Mouse (Mus musculus): Measurements from ENCODE around the gene Msmb. TPM values are rescaled to one million over a fixed set of nuclear protein-coding genes. Genes with fewer than 3 reads are reported as not detected.
"Not testable (repeated sequence)": the region's sequence is repeated elsewhere in the genome, so short reads cannot be mapped to it uniquely, and the experiment has no call there.

Msmb gene
- polyA plus RNA-seq, 1 experiment from 2014 or later = not detected

DNA sequence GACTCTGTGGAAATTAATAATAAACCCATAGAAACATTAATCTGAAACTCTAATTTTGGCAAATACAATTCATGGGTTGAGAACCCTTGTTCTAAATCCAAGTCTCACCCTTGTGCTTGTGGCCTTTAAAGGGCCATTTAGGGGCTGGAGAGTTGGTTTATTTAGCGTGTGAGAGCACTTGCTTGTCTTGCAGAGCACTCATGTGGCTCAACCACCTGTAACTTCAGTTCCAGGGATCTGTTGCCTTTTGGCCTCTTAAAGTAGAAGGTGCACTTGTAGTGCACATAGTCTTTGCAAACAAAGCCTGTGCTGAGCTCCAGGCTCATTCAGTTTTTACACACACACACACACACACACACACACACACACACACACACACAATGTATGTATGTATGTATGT lies 25.0 kb downstream of the Msmb start:
- peaks cover 12% of the 10 kb centered on the region for H3K4me1 ChIP-seq
- H3K27ac ChIP-seq = no peak overlapping the region
- no peak for DNase-seq (ENCODE audit: low spot score)
- H3K9me3 ChIP-seq (replicated peaks) = no peaks in the 10 kb centered on the region
- 77% methylated on average over 1 of the region's 1 CpGs for WGBS
- H3K4me3 ChIP-seq = no peak overlapping the region
- no peaks in the 10 kb centered on the region for H3K27me3 ChIP-seq (ENCODE audit: low read depth, poor library complexity, severe bottlenecking)
- H3K36me3 ChIP-seq = peaks cover 11% of the 10 kb centered on the region

DNA sequence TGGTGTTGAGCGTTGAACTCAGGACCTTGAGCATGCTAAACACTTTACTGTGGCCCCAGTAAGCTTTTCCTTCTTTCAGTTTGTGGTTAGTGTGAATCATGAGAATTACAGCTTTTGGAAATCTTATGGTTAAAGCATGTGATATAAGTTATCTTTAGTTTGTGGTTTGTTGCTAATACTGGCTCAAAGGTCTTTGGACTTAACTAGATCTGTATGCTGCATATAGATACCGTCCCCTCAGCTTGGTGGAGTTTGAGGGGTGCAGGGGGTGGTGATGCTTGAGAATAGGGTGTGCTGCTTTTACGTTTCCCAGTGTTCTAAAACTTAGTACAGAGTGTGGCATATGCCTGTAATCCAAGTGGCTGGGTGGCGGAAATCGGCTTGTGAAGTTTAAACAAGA lies 25.5 kb downstream of the Msmb start:
- peaks cover 14% of the 10 kb centered on the region for H3K36me3 ChIP-seq
- H3K27ac ChIP-seq = no peak overlapping the region
- peaks cover 12% of the 10 kb centered on the region for H3K4me1 ChIP-seq
- H3K4me3 ChIP-seq = no peak overlapping the region
- WGBS = 92% methylated on average over 5 of the region's 5 CpGs
- H3K9me3 ChIP-seq (replicated peaks) = no peaks in the 10 kb centered on the region
- no peaks in the 10 kb centered on the region for H3K27me3 ChIP-seq (ENCODE audit: low read depth, poor library complexity, severe bottlenecking)
- no peak for DNase-seq (ENCODE audit: low spot score)

DNA sequence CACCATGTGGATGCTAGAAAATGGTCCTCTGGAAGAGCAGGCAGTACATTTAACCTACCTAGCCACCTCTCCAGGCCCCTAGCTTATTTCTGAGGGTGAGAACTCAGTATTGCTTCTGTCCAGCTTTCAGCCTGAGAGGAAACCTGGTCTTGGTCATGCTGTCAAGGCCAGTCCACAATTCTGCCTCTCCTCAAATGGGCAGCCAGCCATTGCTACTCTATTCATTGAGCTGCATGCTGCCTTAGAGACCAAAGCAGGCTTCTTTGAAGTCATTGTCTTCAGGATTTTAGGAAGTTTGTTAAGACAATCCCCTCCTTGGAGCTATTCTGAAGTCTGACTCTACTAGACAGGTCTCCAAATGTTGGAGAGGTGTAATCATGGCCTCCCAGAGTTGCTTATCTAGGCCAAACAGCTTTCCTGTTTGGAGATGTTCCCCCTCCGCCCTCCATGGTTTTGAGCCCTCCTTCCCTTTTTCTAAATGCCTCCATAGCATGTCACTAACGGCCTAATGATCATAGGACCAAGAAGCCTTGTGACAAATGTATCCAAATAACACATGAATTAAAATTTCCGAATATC lies 26.9 kb downstream of the Msmb start:
- WGBS = 79% methylated on average over 3 of the region's 3 CpGs

DNA sequence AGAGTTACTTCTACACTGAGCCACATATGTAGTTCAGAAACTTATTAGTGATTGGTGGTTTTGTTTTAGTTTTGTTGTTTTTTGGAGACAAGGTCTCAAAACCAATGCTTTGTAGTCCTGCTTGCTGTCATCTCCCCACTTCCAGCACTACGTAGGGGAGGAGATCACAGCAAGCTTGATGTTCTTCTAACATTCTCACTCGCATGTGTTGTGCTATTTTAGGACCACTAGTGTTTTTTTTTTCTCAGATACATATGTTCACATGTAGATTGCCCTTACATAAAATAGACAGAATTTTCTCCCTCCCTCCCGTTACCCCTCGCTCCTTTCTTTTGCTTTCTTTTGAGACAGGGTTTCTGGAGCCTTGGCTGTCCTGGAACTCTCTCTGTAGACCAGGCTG lies 28.3 kb downstream of the Msmb start:
- H3K9me3 ChIP-seq (replicated peaks) = no peaks in the 10 kb centered on the region
- H3K4me3 ChIP-seq = no peak overlapping the region
- WGBS = 86% methylated on average over 4 of the region's 4 CpGs
- DNase-seq (ENCODE audit: low spot score) = no peak
- H3K4me1 ChIP-seq = peaks cover 7% of the 10 kb centered on the region
- peaks cover 42% of the 10 kb centered on the region for H3K36me3 ChIP-seq
- H3K27ac ChIP-seq = no peak overlapping the region
- no peaks in the 10 kb centered on the region for H3K27me3 ChIP-seq (ENCODE audit: low read depth, poor library complexity, severe bottlenecking)

More for the DNA sequence above, 26.9 kb downstream of the Msmb start:
- no peak overlapping the region for H3K27ac ChIP-seq
- H3K36me3 ChIP-seq = peaks cover 28% of the 10 kb centered on the region
- H3K27me3 ChIP-seq (ENCODE audit: low read depth, poor library complexity, severe bottlenecking) = no peaks in the 10 kb centered on the region
- no peak overlapping the region for H3K4me3 ChIP-seq
- no peaks in the 10 kb centered on the region for H3K9me3 ChIP-seq (replicated peaks)
- H3K4me1 ChIP-seq = peaks cover 12% of the 10 kb centered on the region
- no peak for DNase-seq (ENCODE audit: low spot score)

DNA sequence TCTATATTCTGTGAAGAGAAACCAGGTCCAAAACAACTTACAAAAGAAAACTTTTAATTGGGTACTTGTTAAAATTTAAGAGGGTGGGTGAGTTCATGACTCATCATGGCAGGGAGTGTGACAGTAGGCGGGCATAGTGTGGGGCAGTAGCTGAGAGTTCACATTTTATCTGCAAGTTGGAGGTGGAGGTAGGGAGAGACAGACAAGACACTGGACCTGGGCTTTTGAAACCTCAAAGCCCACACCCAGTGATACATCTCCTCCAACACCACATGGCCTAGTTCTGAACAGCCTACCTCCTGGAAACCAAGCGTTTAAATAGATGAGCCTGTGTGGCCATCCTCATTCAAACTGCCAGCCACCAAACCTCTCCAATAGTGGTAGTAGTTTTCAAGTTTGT lies 33.5 kb downstream of the Msmb start:
- DNase-seq (ENCODE audit: low spot score) = no peak
- Histone ChIP-seq H3K27me3 (ENCODE audit: low read depth, poor library complexity, severe bottlenecking) (no peaks in the 10 kb centered on the region), H3K4me3 (no peak overlapping the region), H3K27ac (no peak overlapping the region), H3K9me3 (replicated peaks) (no peaks in the 10 kb centered on the region), H3K36me3 (peaks cover 69% of the 10 kb centered on the region), H3K4me1 (no peaks in the 10 kb centered on the region)
- 94% methylated on average over 2 of the region's 2 CpGs for WGBS

DNA sequence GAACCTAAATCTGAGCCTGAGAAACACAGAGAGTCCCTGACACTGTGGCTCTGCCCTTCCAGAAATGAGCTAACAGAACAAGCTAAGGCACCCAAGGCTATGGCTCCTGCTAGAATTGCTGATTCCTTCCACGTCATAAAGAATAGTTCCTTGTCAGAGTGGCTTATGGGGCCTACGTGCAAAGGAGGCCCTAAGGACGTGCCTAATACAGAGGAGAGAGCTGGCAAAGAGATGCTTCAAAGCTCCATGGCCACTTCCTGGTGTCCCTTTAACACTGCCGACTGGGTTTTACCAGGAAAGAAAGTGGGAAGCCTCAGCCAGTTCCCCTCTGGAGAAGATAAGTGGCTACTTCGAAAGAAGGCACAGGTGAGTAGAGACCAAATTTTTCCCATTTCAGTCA lies 34.8 kb downstream of the Msmb start:
- H3K36me3 ChIP-seq = peaks cover 75% of the 10 kb centered on the region
- H3K27me3 ChIP-seq (ENCODE audit: low read depth, poor library complexity, severe bottlenecking); H3K4me1 ChIP-seq; H3K27ac ChIP-seq; H3K9me3 ChIP-seq (replicated peaks); DNase-seq (ENCODE audit: low spot score); H3K4me3 ChIP-seq: not testable (repeated sequence)
- WGBS = 90% methylated on average over 5 of the region's 5 CpGs

DNA sequence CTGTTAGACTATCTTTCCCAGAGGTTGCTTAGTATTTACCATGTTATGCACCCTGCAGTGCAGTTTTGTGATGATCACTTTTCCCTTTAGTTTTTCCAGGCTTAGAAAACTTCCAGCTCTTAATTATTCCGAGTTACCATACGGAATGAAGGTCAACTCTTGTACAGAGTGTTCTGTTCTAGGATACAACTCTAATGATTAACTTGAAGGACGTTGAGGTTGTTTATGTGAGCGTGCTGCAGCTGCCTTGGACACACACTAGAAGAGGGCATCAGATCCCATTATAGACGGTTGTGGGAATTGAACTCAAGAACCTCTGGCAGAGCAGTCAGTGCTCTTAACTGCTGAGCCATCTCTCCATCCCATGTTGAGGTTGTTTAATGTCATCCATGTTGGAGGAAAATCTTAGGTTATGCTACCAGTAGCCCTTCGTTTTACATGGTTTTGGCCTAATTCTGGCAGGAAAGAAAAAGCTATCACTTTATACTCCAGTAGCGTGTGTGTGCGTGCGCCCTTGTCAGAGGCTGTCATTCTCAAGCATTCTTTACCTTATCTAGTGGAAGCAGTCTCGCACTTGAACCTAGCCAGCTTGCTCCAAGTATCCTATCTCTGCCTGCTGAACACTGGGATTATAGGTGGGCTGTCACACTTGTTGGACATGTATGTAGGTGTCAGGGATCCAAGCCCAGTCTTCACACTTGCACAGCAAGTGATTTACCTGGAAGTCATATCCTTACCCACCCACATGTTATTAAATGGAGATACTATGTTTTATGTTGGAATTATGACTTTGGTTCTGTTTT lies 37.8 kb downstream of the Msmb start:
- 93% methylated on average over 10 of the region's 10 CpGs for WGBS
- no peak overlapping the region for H3K27ac ChIP-seq
- no peaks in the 10 kb centered on the region for H3K27me3 ChIP-seq (ENCODE audit: low read depth, poor library complexity, severe bottlenecking)
- DNase-seq (ENCODE audit: low spot score) = no peak
- H3K4me3 ChIP-seq = no peak overlapping the region
- H3K9me3 ChIP-seq (replicated peaks) = no peaks in the 10 kb centered on the region
- no peaks in the 10 kb centered on the region for H3K4me1 ChIP-seq
- H3K36me3 ChIP-seq = peaks cover 75% of the 10 kb centered on the region

DNA sequence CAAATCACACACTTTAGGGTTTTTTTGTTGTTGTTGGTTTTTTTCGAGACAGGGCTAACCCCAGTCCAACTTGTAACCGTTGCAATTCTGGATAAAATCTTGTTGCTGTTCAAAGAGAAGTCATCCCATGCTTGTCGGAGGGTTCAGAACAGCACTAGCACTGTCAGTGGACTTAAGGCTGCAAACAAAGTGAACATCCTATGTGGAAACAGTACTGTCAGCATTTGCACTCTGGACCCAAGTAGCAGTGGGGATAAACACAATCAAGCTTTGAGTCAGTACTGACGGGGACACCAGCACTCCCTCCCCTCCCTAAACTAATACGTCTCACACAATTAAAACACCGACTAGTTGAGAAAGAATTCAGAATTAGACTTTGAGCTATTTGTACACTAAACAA lies 39.0 kb downstream of the Msmb start:
- Histone ChIP-seq H3K9me3 (replicated peaks) (no peaks in the 10 kb centered on the region), H3K27ac (no peak overlapping the region), H3K4me1 (no peaks in the 10 kb centered on the region), H3K27me3 (ENCODE audit: low read depth, poor library complexity, severe bottlenecking) (no peaks in the 10 kb centered on the region), H3K4me3 (no peak overlapping the region), H3K36me3 (peaks cover 75% of the 10 kb centered on the region)
- DNase-seq (ENCODE audit: low spot score) = no peak
- WGBS = 85% methylated on average over 6 of the region's 6 CpGs

DNA sequence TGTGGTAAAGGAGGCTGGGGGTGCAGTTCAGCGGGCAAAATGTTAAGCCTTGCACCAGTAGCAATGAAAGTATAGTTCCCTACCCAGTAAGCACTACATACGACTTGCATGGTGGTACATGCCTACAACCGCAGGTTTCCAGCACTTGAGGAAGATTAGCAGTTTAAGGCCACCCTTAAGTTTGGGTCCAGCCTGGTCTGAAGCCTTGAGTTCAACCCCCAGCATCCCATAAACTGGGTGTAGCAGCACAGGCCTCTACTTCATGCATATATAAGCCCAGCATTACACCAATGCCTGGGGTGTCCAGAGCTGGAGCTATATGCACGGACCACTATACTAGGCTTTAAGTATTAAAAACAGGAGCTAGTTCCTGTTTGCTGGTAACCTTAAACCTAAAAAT lies 42.0 kb downstream of the Msmb start:
- H3K27ac ChIP-seq = no peak overlapping the region
- no peak for DNase-seq (ENCODE audit: low spot score)
- 93% methylated on average over 4 of the region's 4 CpGs for WGBS
- no peaks in the 10 kb centered on the region for H3K9me3 ChIP-seq (replicated peaks)
- no peaks in the 10 kb centered on the region for H3K27me3 ChIP-seq (ENCODE audit: low read depth, poor library complexity, severe bottlenecking)
- peaks cover 94% of the 10 kb centered on the region for H3K36me3 ChIP-seq
- no peaks in the 10 kb centered on the region for H3K4me1 ChIP-seq
- no peak overlapping the region for H3K4me3 ChIP-seq

DNA sequence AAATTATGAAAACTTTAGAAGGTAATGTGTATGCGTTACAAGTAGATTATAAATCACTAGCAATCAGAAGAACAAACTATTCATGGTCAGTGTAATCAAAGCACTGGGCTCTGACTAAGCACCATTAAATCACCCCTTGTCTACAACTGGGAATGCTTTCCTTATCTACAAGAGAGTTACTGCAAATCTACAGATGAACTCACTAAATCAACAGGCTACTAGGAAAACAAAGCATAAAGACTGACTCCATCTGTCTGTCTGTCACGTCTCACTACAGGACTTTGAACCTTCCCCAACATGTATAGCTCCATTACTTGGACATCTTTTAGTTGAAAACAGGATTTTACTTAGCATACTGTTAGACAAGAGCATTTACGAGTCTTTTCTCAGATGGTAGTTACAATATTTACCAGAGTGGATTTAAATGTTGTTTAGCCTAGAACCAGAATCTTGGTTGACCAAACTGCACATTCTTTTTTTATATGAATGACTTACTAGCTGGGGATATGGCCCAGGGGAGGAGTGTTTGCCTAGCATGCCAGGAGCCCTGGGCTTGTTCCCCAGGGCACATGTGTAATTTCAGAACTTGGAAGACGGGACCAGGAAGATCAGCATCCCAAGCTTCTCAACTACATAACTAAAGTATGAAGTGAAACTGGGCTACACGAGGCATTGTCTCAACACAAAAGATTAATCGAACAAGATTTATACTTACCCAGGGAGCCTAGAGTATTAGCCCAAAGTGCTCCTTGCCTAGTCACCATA lies 49.0 kb downstream of the Msmb start:
- 93% methylated on average over 6 of the region's 6 CpGs for whole genome bisulfite sequencing
- no peaks in the 10 kb centered on the region for H3K9me3 ChIP-seq (replicated peaks)
- peaks cover 99% of the 10 kb centered on the region for H3K36me3 ChIP-seq

DNA sequence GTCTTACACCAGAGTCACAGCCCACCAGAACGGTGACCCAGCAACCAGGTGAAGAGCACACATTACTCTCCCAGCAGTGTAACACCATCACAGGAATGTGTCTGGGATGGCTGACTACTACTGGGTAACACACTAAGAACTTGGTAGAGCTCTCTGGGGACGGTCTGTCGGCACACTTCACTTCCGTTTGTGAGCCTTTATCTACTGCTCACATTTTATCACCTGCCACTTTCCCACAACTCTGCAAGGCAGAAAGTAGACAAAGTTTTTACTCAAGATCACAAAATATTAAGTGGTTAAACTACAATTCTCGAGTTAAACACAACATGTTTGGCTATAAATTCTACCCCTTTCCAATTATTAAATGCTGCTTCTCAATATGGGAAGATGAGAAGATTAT lies 50.1 kb downstream of the Msmb start:
- Histone ChIP-seq H3K27me3 (ENCODE audit: low read depth, poor library complexity, severe bottlenecking) (no peaks in the 10 kb centered on the region), H3K27ac (no peak overlapping the region), H3K9me3 (replicated peaks) (no peaks in the 10 kb centered on the region), H3K4me1 (no peaks in the 10 kb centered on the region), H3K4me3 (no peak overlapping the region), H3K36me3 (peaks cover 97% of the 10 kb centered on the region)
- DNase-seq (ENCODE audit: low spot score) = no peak
- WGBS = 94% methylated on average over 5 of the region's 5 CpGs

More for the DNA sequence above, 49.0 kb downstream of the Msmb start:
- no peak overlapping the region for H3K4me3 ChIP-seq
- no peaks in the 10 kb centered on the region for H3K4me1 ChIP-seq
- no peak overlapping the region for H3K27ac ChIP-seq
- DNase-seq (ENCODE audit: low spot score) = no peak
- H3K27me3 ChIP-seq (ENCODE audit: low read depth, poor library complexity, severe bottlenecking) = no peaks in the 10 kb centered on the region

DNA sequence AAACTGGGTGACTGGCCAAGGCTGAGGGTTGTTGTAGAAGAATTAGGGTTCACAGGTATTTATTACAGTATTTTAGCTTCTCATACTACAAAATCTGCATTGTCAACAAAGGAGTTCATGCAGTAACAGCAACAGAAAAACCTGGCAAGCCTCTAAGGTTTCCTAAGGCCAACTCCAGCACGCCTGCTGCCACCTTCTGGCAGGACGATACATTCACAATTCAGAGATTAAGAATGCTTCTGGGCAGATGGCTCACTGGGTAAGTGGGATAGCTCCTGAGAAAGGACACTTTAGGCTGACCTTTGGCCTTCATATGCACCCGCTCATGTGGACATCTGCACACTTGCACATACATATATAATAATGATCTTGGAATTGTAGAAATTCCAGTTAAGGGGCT lies 50.6 kb downstream of the Msmb start:
- Histone ChIP-seq H3K9me3 (replicated peaks) (no peaks in the 10 kb centered on the region), H3K4me1 (no peaks in the 10 kb centered on the region), H3K27ac (no peak overlapping the region), H3K27me3 (ENCODE audit: low read depth, poor library complexity, severe bottlenecking) (no peaks in the 10 kb centered on the region), H3K4me3 (no peak overlapping the region), H3K36me3 (peaks cover 97% of the 10 kb centered on the region)
- peak; percentile 38 for DNase-seq (ENCODE audit: low spot score)
- WGBS = 63% methylated on average over 3 of the region's 3 CpGs

DNA sequence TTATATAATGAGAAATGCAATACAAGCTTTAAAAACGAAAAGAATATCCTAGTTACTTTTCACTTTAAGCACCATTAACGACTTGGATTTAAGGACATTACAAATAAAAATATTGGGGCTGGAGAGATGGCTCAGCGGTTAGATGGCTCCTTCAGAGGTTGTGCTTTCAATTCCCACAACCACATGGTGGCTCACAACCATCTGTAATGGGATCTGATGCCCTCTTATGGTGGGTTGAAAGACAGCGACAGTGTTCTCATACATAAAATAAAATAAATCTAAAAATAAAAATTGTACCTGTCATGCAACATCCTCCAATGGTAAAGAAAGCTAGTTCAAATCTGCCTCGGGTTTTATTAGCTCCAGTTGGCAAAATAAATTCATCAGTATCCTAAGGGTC lies 51.7 kb downstream of the Msmb start:
- not testable (repeated sequence) for H3K27me3 ChIP-seq (ENCODE audit: low read depth, poor library complexity, severe bottlenecking); H3K4me3 ChIP-seq; DNase-seq (ENCODE audit: low spot score); H3K4me1 ChIP-seq; H3K9me3 ChIP-seq (replicated peaks); H3K27ac ChIP-seq
- H3K36me3 ChIP-seq = peaks cover 97% of the 10 kb centered on the region
- WGBS = 84% methylated on average over 5 of the region's 5 CpGs

Data from limb, embryonic 10.5 days (tissue).